Mouse (Mus musculus) forebrain, embryonic 14.5 days (tissue): Measurements from ENCODE around the gene Kri1. TPM values are rescaled to one million over a fixed set of nuclear protein-coding genes. Genes with fewer than 3 reads are reported as not detected.

Experiments
- ATAC-seq: fragments of 200-750 bp; cut with Nextera tagmentation; 2 replicates; pipeline ENCODE4 v1.8.0; 2017; ENCODE audit warnings: mild to moderate bottlenecking, moderate library complexity
- DNase-seq: peaks from one replicate; pipeline ENCODE4 v3.0.0-alpha.2; 2015; ENCODE audit warnings: low spot score
- H3K27ac ChIP-seq: fragments of 300-500 bp; sonication (generic); 2 replicates; pipeline ENCODE4 v1.5.1; 2014; ENCODE audit warnings: low read depth, mild to moderate bottlenecking, control low read depth, low read length, moderate library complexity
- H3K27me3 ChIP-seq: fragments of 300-500 bp; sonication (generic); replicated peaks from 2 replicates; pipeline ENCODE4 v1.6.1; 2014; ENCODE audit warnings: low read length, control low read depth, mixed read lengths; ENCODE audit not compliant: control insufficient read depth, insufficient read depth
- H3K36me3 ChIP-seq: fragments of 300-500 bp; sonication (generic); 2 replicates; pipeline ENCODE4 v1.6.1; 2014; ENCODE audit warnings: low read length, control low read depth; ENCODE audit not compliant: control insufficient read depth, insufficient read depth
- H3K4me1 ChIP-seq: fragments of 300-500 bp; sonication (generic); 2 replicates; pipeline ENCODE4 v1.6.1; 2014; ENCODE audit warnings: antibody characterized with exemption, low read length, control low read depth; ENCODE audit not compliant: control insufficient read depth, insufficient read depth
- H3K4me2 ChIP-seq: fragments of 300-500 bp; sonication (generic); 2 replicates; pipeline ENCODE4 v1.6.1; 2014; ENCODE audit warnings: mild to moderate bottlenecking, control low read depth, low read length
- H3K4me3 ChIP-seq: fragments of 300-500 bp; sonication (generic); 2 replicates; pipeline ENCODE4 v1.5.1; 2014; ENCODE audit warnings: low read depth, low read length, control low read depth
- H3K9ac ChIP-seq: fragments of 300-500 bp; sonication (generic); 2 replicates; pipeline ENCODE4 v1.6.1; 2014; ENCODE audit warnings: mild to moderate bottlenecking, low read length, control low read depth, moderate library complexity
- H3K9me3 ChIP-seq: fragments of 300-500 bp; sonication (generic); replicated peaks from 2 replicates; pipeline ENCODE4 v1.6.1; 2016; ENCODE audit warnings: low read length, control low read depth, mixed read lengths; ENCODE audit not compliant: control insufficient read depth
- WGBS: fragments of 180-500 bp; shearing (Covaris S2); extraction: QIAGEN DNeasy Blood & Tissue Kit; methylation state at CpG from one replicate; pipeline ENCODE4 v1.1.7; 2014; 5-methylcytosine and 5-hydroxymethylcytosine counted together
- polyA plus RNA-seq: library from polyadenylated mRNA; unstranded; fragments of >200 nt; fragmentation: Nextera tagmentation; extraction: Ambion mirVana; gene quantifications from 2 replicates; pipeline ENCODE4 v1.2.1, GENCODE M21; 2014

Gene Kri1
- polyA plus RNA-seq, 1 experiment from 2014 or later = 9.8 TPM

- 2% methylated on average over 31 of the region's 31 CpGs for WGBS
- no peak for DNase-seq
- Histone ChIP-seq H3K36me3 (peaks cover 20% of the 10 kb centered on the region), H3K27ac (peak overlapping the region; percentile 81), H3K9ac (peak overlapping the region; percentile 98), H3K27me3 (peaks cover 11% of the 10 kb centered on the region), H3K4me1 (peaks cover 13% of the 10 kb centered on the region), H3K4me3 (peak overlapping the region; percentile 89), H3K4me2 (peak overlapping the region; percentile 85), H3K9me3 (no peaks in the 10 kb centered on the region)
- no peak for ATAC-seq
Observed at GRCm38 (mm10) chr9:21238004-21238732, 49.6 kb downstream of the Kri1 start.

GRCm38 (mm10) chr9:21237368-21238003 is 50.3 kb downstream of the Kri1 start:
- Histone ChIP-seq H3K36me3 (peaks cover 23% of the 10 kb centered on the region), H3K4me1 (peaks cover 13% of the 10 kb centered on the region), H3K4me3 (peak overlapping the region; percentile 89), H3K27me3 (peaks cover 4% of the 10 kb centered on the region), H3K9ac (peak overlapping the region; percentile 98), H3K9me3 (no peaks in the 10 kb centered on the region), H3K27ac (peak overlapping the region; percentile 81), H3K4me2 (peak overlapping the region; percentile 85)
- 25% methylated on average over 19 of the region's 19 CpGs for WGBS
- ATAC-seq = peak; percentile 13; the same call in 1 of the 2 replicates
- peak; percentile 58 for DNase-seq

DNA sequence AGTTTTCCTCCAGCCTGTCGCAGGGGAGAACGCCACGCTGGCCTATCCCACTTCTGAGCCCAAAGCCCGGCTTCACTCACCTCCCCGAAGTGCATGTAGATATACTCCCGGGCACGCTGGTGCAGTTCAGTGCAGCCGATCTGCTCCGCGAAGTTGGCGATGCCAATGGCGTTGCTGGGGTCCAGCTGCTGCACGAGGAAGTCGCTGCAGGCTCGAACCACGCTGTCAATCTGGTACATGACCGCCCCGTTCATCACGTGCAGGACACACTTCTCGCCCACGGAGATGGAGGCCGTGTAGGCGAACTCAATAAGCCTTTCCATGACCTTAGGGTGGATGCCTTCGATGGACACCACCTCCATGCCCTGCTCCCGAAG is 50.8 kb downstream of the Kri1 start:
- 89% methylated on average over 25 of the region's 25 CpGs for WGBS

GRCm38 (mm10) chr9:21235341-21235740 is 52.4 kb downstream of the Kri1 start:
- peaks cover 40% of the 10 kb centered on the region for H3K36me3 ChIP-seq
- no peak for DNase-seq
- no peaks in the 10 kb centered on the region for H3K9me3 ChIP-seq
- no peak overlapping the region for H3K4me2 ChIP-seq
- H3K4me1 ChIP-seq = peaks cover 13% of the 10 kb centered on the region
- ATAC-seq = no peak
- no peak overlapping the region for H3K9ac ChIP-seq
- H3K27me3 ChIP-seq = no peaks in the 10 kb centered on the region
- H3K27ac ChIP-seq = no peak overlapping the region
- WGBS = 86% methylated on average over 4 of the region's 4 CpGs
- no peak overlapping the region for H3K4me3 ChIP-seq

More for the DNA sequence above, 50.8 kb downstream of the Kri1 start:
- H3K27ac ChIP-seq = no peak overlapping the region
- H3K9me3 ChIP-seq = no peaks in the 10 kb centered on the region
- no peaks in the 10 kb centered on the region for H3K27me3 ChIP-seq
- peaks cover 13% of the 10 kb centered on the region for H3K4me1 ChIP-seq
- ATAC-seq = no peak
- peaks cover 26% of the 10 kb centered on the region for H3K36me3 ChIP-seq
- H3K4me2 ChIP-seq = peak overlapping the region; percentile 85
- peak overlapping the region; percentile 89; the same call in 1 of the 2 replicates for H3K4me3 ChIP-seq
- no peak for DNase-seq
- H3K9ac ChIP-seq = peak overlapping the region; percentile 98; the same call in 1 of the 2 replicates

GRCm38 (mm10) chr9:21233805-21234204 is 54.0 kb downstream of the Kri1 start:
- H3K27ac ChIP-seq = no peak overlapping the region
- 85% methylated on average over 28 of the region's 28 CpGs for WGBS
- no peak for ATAC-seq
- H3K27me3 ChIP-seq = no peaks in the 10 kb centered on the region
- DNase-seq = no peak
- H3K4me1 ChIP-seq = peaks cover 10% of the 10 kb centered on the region
- no peak overlapping the region for H3K9ac ChIP-seq
- H3K4me2 ChIP-seq = no peak overlapping the region
- H3K4me3 ChIP-seq = no peak overlapping the region
- no peaks in the 10 kb centered on the region for H3K9me3 ChIP-seq
- H3K36me3 ChIP-seq = peaks cover 55% of the 10 kb centered on the region

DNA sequence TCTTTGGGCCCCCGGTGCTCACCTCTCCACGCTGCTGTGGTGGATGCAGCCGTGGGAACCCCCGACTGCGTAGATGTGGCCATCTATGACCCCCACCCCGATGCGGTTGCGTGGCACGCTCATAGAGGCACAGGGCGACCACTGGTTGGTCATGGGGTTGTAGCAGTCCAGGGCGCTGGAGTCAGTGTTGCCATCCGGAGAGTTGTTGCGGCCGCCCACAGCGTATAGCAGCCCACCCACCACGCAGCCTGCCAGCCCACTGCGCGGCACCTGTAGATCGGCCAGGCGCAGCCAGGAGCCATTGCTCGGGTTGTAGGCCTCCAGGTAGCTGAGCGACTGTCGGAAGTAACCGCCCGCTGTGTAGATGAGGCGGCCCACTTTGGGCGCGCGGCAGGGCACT is 54.4 kb downstream of the Kri1 start:
- Histone ChIP-seq H3K36me3 (peaks cover 55% of the 10 kb centered on the region), H3K27me3 (no peaks in the 10 kb centered on the region), H3K27ac (no peak overlapping the region), H3K4me3 (no peak overlapping the region), H3K4me1 (peaks cover 10% of the 10 kb centered on the region), H3K9ac (no peak overlapping the region), H3K4me2 (no peak overlapping the region), H3K9me3 (no peaks in the 10 kb centered on the region)
- no peak for ATAC-seq
- no peak for DNase-seq
- 92% methylated on average over 29 of the region's 29 CpGs for WGBS

- H3K27me3 ChIP-seq = no peaks in the 10 kb centered on the region
- no peak overlapping the region for H3K27ac ChIP-seq
- peaks cover 55% of the 10 kb centered on the region for H3K36me3 ChIP-seq
- DNase-seq (no peak), ATAC-seq (no peak)
- H3K9me3 ChIP-seq = no peaks in the 10 kb centered on the region
- no peak overlapping the region for H3K9ac ChIP-seq
- WGBS = 91% methylated on average over 5 of the region's 5 CpGs
- H3K4me2 ChIP-seq = no peak overlapping the region
- no peak overlapping the region for H3K4me3 ChIP-seq
- H3K4me1 ChIP-seq = peaks cover 10% of the 10 kb centered on the region
Observed at GRCm38 (mm10) chr9:21232867-21233266, 54.9 kb downstream of the Kri1 start.

DNA sequence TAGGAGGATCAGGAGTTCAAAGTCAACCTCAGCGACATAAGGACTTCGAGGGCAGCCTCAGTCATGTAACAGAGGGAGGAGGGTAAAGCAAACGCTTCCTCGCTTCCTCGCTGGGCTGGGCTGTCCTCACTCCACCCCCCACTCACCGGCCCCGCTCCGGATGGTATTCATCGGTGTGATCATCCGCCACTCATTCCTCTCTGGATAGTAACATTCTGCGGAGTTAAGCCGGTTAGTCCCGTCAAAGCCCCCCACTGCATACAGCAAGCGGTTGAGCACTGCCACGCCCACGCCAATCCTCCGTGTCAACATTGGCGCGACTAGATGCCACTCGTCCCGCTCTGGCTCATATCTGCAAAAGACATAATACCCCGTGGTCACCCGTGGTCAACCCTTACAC is 56.2 kb downstream of the Kri1 start:
- Histone ChIP-seq H3K27me3 (no peaks in the 10 kb centered on the region), H3K4me1 (no peaks in the 10 kb centered on the region), H3K36me3 (peaks cover 55% of the 10 kb centered on the region), H3K9ac (no peak overlapping the region), H3K4me3 (no peak overlapping the region), H3K4me2 (no peak overlapping the region), H3K27ac (no peak overlapping the region), H3K9me3 (no peaks in the 10 kb centered on the region)
- no peak for ATAC-seq
- DNase-seq = no peak
- 66% methylated on average over 23 of the region's 23 CpGs for WGBS

GRCm38 (mm10) chr9:21227342-21227741 is 60.4 kb downstream of the Kri1 start:
- DNase-seq (peak; percentile 68), ATAC-seq (peak; percentile 75)
- H3K27ac ChIP-seq = no peak overlapping the region
- H3K4me3 ChIP-seq = peak overlapping the region; percentile 20
- peak overlapping the region; percentile 50; the same call in 1 of the 2 replicates for H3K9ac ChIP-seq
- peak overlapping the region; percentile 43 for H3K4me2 ChIP-seq
- H3K27me3 ChIP-seq = no peaks in the 10 kb centered on the region
- no peaks in the 10 kb centered on the region for H3K9me3 ChIP-seq
- WGBS = 11% methylated on average over 16 of the region's 16 CpGs
- H3K36me3 ChIP-seq = peaks cover 32% of the 10 kb centered on the region
- H3K4me1 ChIP-seq = peaks cover 5% of the 10 kb centered on the region; the same call in 1 of the 2 replicates
